Mouse (Mus musculus) bone marrow macrophage, adult 2 months (primary cell): Measurements from ENCODE around the gene Sfxn1.

Experiments
- CTCF ChIP-seq: IDR thresholded peaks from 2 replicates; pipeline ENCODE4 v1.5.1; 2012; ENCODE audit warnings: low read depth, mild to moderate bottlenecking, low read length, moderate library complexity
- POLR2A ChIP-seq: IDR thresholded peaks from 2 replicates; pipeline ENCODE4 v1.6.1; 2012; ENCODE audit warnings: mild to moderate bottlenecking, low read depth, low read length, borderline replicate concordance

GRCm38 (mm10) chr13:54097227-54097626 lies 25.6 kb downstream of the Sfxn1 start:
- no peak for TF ChIP-seq CTCF
- no peak for TF ChIP-seq POLR2A
